Mouse (Mus musculus) layer of hippocampus, adult 9-11 months (tissue): ENCODE results near the gene Akr1b3.
"Not testable (repeated sequence)": the region's sequence is repeated elsewhere in the genome, so short reads cannot be mapped to it uniquely, and the experiment has no call there.

Source experiments
- DNase-seq: peaks from one replicate; pipeline ENCODE4 v3.0.0; 2022

The Akr1b3 gene

GRCm38 (mm10) chr6:34316854-34317771 is at the start of gene Akr1b3:
TSS of gene Akr1b3 (minus strand) at chr6:34317478.
- peak; percentile 94 for DNase-seq

GRCm38 (mm10) chr6:34364217-34365136 is 47.2 kb upstream of the Akr1b3 start:
- no peak for DNase-seq

GRCm38 (mm10) chr6:34355841-34356240 is 38.6 kb upstream of the Akr1b3 start:
- DNase-seq = no peak

- no peak for DNase-seq
These were observed 38.1 kb upstream of the Akr1b3 start for GRCm38 (mm10) chr6:34355349-34355747.

GRCm38 (mm10) chr6:34354354-34355348 is 37.4 kb upstream of the Akr1b3 start:
- no peak for DNase-seq

- no peak for DNase-seq
These were observed 36.5 kb upstream of the Akr1b3 start, which contains the start of gene Akr1b8 for GRCm38 (mm10) chr6:34353658-34354353. TSS of gene Akr1b8 (plus strand) at chr6:34354119.

GRCm38 (mm10) chr6:34352401-34352800 is 35.1 kb upstream of the Akr1b3 start:
- DNase-seq = no peak

GRCm38 (mm10) chr6:34351481-34351880 is 34.2 kb upstream of the Akr1b3 start:
- not testable (repeated sequence) for DNase-seq

GRCm38 (mm10) chr6:34350037-34350699 is 32.9 kb upstream of the Akr1b3 start:
- DNase-seq = no peak

- peak; percentile 58 for DNase-seq
These were observed 29.0 kb upstream of the Akr1b3 start for GRCm38 (mm10) chr6:34346096-34346898.

GRCm38 (mm10) chr6:34344935-34345334 is 27.7 kb upstream of the Akr1b3 start:
- no peak for DNase-seq

GRCm38 (mm10) chr6:34344135-34344850 is 27.0 kb upstream of the Akr1b3 start:
- no peak for DNase-seq

- no peak for DNase-seq
These were observed 26.1 kb upstream of the Akr1b3 start for GRCm38 (mm10) chr6:34343426-34343825.

- DNase-seq = no peak
These were observed 25.2 kb upstream of the Akr1b3 start for GRCm38 (mm10) chr6:34342476-34342875.

- no peak for DNase-seq
These were observed 24.7 kb upstream of the Akr1b3 start for GRCm38 (mm10) chr6:34341991-34342390.

GRCm38 (mm10) chr6:34337799-34338198 is 20.5 kb upstream of the Akr1b3 start:
- DNase-seq = no peak

- DNase-seq = no peak
These were observed 17.4 kb upstream of the Akr1b3 start for GRCm38 (mm10) chr6:34334673-34335072.

GRCm38 (mm10) chr6:34331804-34332203 is 14.5 kb upstream of the Akr1b3 start:
- DNase-seq = not testable (repeated sequence)

GRCm38 (mm10) chr6:34331379-34331778 is 14.1 kb upstream of the Akr1b3 start:
- no peak for DNase-seq
